Mouse (Mus musculus): ENCODE results near the gene Gsdme. TPM values are rescaled to one million over a fixed set of nuclear protein-coding genes. Genes with fewer than 3 reads are reported as not detected.

The Gsdme gene
- total and polyA plus RNA-seq, 3 experiments, result 0.27 to 1.5 TPM; not detected in 1

DNA sequence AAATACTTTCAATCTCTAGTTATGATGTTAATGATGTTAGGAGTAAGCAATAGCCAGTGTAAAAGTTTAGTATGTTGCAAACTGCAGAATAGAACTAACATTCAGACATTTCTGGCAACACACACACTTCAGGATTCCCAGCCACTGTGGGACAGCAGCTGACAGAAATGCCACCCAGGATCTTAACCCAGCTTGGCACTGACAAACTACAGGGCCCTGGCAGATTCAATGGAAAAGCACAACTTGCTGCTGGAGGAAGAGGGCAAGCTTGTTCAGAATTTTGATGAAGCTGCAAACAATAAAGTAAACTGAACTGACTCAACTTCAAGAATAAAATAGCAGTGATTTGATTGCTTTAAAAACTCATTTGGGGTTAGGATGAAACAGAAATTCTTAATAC, 93.9 kb downstream of the Gsdme start:
- Histone ChIP-seq H3K27me3 (ENCODE audit: control insufficient read depth in 1 of 2, insufficient read depth in 2 of 2, low read length in 2 of 2) (no peaks in the 10 kb centered on the region), H3K9me3 (replicated peaks; ENCODE audit: insufficient read depth, low read length) (no peaks in the 10 kb centered on the region), H3K27ac (ENCODE audit: control insufficient read depth, low read depth, low read length) (no peak overlapping the region), H3K4me3 (ENCODE audit: control insufficient read depth in 1 of 2, insufficient read depth in 1 of 2, low read depth in 2 of 2, low read length in 2 of 2) (no peak overlapping the region), H3K79me2 (ENCODE audit: control insufficient read depth, insufficient read depth, low read length, poor library complexity) (no peaks in the 10 kb centered on the region), H3K4me1 (ENCODE audit: control insufficient read depth in 1 of 2, insufficient read depth in 2 of 2, low read length in 2 of 2) (no peaks in the 10 kb centered on the region; a peak in 1 of 4 replicates), H3K36me3 (ENCODE audit: control insufficient read depth in 1 of 2, insufficient read depth in 2 of 2, low read length in 2 of 2) (peaks cover 0 to 5% of the 10 kb centered on the region in 2 experiments; a peak in 2 of 4 replicates), H3K9ac (ENCODE audit: control insufficient read depth, low read depth, low read length, poor library complexity, severe bottlenecking) (no peak overlapping the region)
- DNase-seq (ENCODE audit: low read depth, low spot score), result no peak
- TF ChIP-seq NRF1 (IDR thresholded peaks at IDR 0.05; ENCODE audit: insufficient read depth, low read depth, low read length, poor library complexity, severe bottlenecking), result no peak
- no peak for TF ChIP-seq CHD1 (IDR thresholded peaks at IDR 0.05; ENCODE audit: low read depth, low read length)

DNA sequence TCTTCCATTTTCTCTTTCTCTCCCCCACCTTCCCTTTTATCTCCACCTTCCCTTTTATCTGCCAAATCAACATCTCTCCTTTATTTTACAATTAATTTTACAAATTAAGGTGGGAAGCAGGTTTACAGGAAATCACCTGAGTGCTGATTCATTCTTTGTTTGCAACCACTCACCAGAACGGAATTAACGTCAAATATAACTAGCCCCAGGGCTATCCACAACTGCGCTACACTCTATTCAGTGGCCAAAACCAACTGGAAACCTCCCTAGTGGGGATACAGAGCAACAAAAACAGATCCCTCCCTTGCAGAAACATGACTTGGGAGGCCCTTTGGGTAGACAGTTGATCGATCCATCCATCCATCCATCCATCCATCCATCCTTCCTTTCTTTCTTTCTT, 94.8 kb downstream of the Gsdme start:
- Histone ChIP-seq H3K4me3 (ENCODE audit: control insufficient read depth in 1 of 2, insufficient read depth in 1 of 2, low read depth in 2 of 2, low read length in 2 of 2) (no peak overlapping the region), H3K27me3 (ENCODE audit: control insufficient read depth in 1 of 2, insufficient read depth in 2 of 2, low read length in 2 of 2) (no peaks in the 10 kb centered on the region), H3K36me3 (ENCODE audit: control insufficient read depth in 1 of 2, insufficient read depth in 2 of 2, low read length in 2 of 2) (peaks cover 0 to 5% of the 10 kb centered on the region in 2 experiments; a peak in 2 of 4 replicates), H3K9me3 (replicated peaks; ENCODE audit: insufficient read depth, low read length) (no peaks in the 10 kb centered on the region), H3K4me1 (ENCODE audit: control insufficient read depth in 1 of 2, insufficient read depth in 2 of 2, low read length in 2 of 2) (no peaks in the 10 kb centered on the region; a peak in 1 of 4 replicates), H3K9ac (ENCODE audit: control insufficient read depth, low read depth, low read length, poor library complexity, severe bottlenecking) (no peak overlapping the region), H3K79me2 (ENCODE audit: control insufficient read depth, insufficient read depth, low read length, poor library complexity) (no peaks in the 10 kb centered on the region), H3K27ac (ENCODE audit: control insufficient read depth, low read depth, low read length) (no peak overlapping the region)
- no peak for DNase-seq (ENCODE audit: low read depth, low spot score)
- TF ChIP-seq MAX (IDR thresholded peaks at IDR 0.05; ENCODE audit: low read length), result no peak
- no peak for TF ChIP-seq EP300 (IDR thresholded peaks at IDR 0.05; ENCODE audit: low read depth in 1 of 2, low read length in 2 of 2)
- TF ChIP-seq MYB (IDR thresholded peaks at IDR 0.05; ENCODE audit: low read depth, low read length), result no peak
- TF ChIP-seq RAD21 (IDR thresholded peaks at IDR 0.05; ENCODE audit: low read depth, low read length), result no peak
- TF ChIP-seq JUND (IDR thresholded peaks at IDR 0.05; ENCODE audit: low read depth, low read length), result no peak
- no peak for TF ChIP-seq CTCF (IDR thresholded peaks at IDR 0.05 in 2 of 3, conservative IDR thresholded peaks at IDR 0.05 in 1 of 3; ENCODE audit: control insufficient read depth in 1 of 3, insufficient read depth in 1 of 3, low read depth in 2 of 3, low read length in 3 of 3, poor library complexity in 1 of 3, severe bottlenecking in 1 of 3)
- no peak for TF ChIP-seq SIN3A (IDR thresholded peaks at IDR 0.05; ENCODE audit: low read length)
- no peak for TF ChIP-seq HCFC1 (IDR thresholded peaks at IDR 0.05; ENCODE audit: low read depth, low read length)
- TF ChIP-seq UBTF (IDR thresholded peaks at IDR 0.05; ENCODE audit: borderline replicate concordance, insufficient read depth, low read depth, low read length), result no peak
- TF ChIP-seq MYC (IDR thresholded peaks at IDR 0.05; ENCODE audit: low read depth, low read length), result no peak
- TF ChIP-seq ZMIZ1 (IDR thresholded peaks at IDR 0.05; ENCODE audit: low read depth, low read length), result no peak
- no peak for TF ChIP-seq NELFE (IDR thresholded peaks at IDR 0.05; ENCODE audit: low read depth, low read length)
- no peak for TF ChIP-seq TBP (IDR thresholded peaks at IDR 0.05; ENCODE audit: low read depth, low read length)
- TF ChIP-seq E2F4 (IDR thresholded peaks at IDR 0.05; ENCODE audit: borderline replicate concordance, low read depth, low read length), result no peak
- no peak for TF ChIP-seq BHLHE40 (IDR thresholded peaks at IDR 0.05; ENCODE audit: borderline replicate concordance, low read depth, low read length)
- no peak for TF ChIP-seq GABPA (IDR thresholded peaks at IDR 0.05; ENCODE audit: low read depth, low read length)
- TF ChIP-seq GATA1 (IDR thresholded peaks at IDR 0.05; ENCODE audit: low read depth, low read length), result no peak

Data from MEL (cell line).